Mouse (Mus musculus): ENCODE results near the gene Zfp189. TPM values are rescaled to one million over a fixed set of nuclear protein-coding genes. Genes with fewer than 3 reads are reported as not detected.
"Not testable (repeated sequence)": the region's sequence is repeated elsewhere in the genome, so short reads cannot be mapped to it uniquely, and the experiment has no call there.

Zfp189 gene
- polyA plus RNA-seq (2015; fragmentation: Nextera tagmentation; extraction: Ambion mirVana) = 9.0 and 9.1 TPM in 2 replicates

DNA sequence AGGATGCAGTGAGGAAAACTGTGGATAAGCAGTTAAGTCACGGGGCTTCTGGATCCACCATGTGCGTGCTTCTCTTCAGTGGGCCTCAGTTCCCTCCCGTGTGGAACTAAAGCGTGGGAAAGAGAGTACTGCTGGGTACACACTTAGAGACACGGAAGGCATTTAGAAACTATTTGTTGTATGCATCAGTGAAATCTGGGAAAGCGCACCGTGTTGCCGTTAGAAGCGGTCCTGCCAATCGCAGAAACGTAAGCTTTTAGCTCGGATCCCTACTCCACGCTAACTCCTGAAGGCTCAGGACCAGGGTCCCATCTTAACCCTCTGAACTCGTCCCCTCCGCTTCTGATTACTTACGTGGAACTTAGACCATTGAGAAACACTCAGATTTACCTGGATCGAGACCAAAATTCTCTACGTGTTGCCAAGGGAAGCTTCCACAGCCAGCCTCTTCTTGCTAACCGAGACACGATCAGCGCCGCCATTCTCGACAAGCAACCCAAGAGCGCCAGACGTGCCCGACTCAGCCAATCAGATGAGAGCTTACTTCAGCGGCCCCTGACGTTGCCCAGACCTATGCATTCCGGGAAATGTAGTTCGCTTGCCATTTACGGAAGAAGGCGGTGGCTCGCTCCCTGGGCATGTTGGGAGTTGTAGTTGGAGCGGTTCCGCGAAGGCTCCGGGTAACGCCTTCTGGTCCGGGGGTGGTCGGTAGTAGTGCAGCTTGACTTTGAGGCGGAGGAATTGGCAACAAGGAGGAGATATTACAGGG, at the start of gene Zfp189, which contains the start of gene Mrpl50:
Zfp189 (plus strand) TSS at position 605 of the 769 bp plus-strand sequence.
Mrpl50 (minus strand) TSS at position 522 of the 769 bp plus-strand sequence.
- peak within 1 kb of the TSS; percentile 76 for H3K4me2 ChIP-seq (ENCODE audit: low read length)
- peak; percentile 99 for DNase-seq (ENCODE audit: low spot score)

GRCm38 (mm10) chr4:49473435-49474100, 47.4 kb upstream of the Zfp189 start, which contains the start of gene Acnat1:
Gene Acnat1, minus strand, starts transcription at chr4:49473912.
- Histone ChIP-seq H3K27me3 (ENCODE audit: insufficient read depth, low read length) (no peaks in the 10 kb centered on the region), H3K4me1 (replicated peaks; ENCODE audit: insufficient read depth, low read length) (no peaks in the 10 kb centered on the region), H3K36me3 (ENCODE audit: insufficient read depth, low read length) (no peaks in the 10 kb centered on the region), H3K4me2 (ENCODE audit: low read length) (no peak within 1 kb of the TSS), H3K4me3 (replicated peaks; ENCODE audit: low read depth, low read length) (no peak within 1 kb of the TSS), H3K9me3 (replicated peaks; ENCODE audit: low read length) (no peaks in the 10 kb centered on the region), H3K27ac (no peak within 1 kb of the TSS), H3K9ac (ENCODE audit: low read depth, low read length) (no peak within 1 kb of the TSS)
- DNase-seq (ENCODE audit: low spot score) = no peak
- TF ChIP-seq CTCF (IDR thresholded peaks at IDR 0.05; ENCODE audit: low read depth) = no peak
- ATAC-seq (replicated peaks; ENCODE audit: low FRiP score, low read depth) = no peak
- WGBS = 42% methylated on average over 3 of the region's 3 CpGs

More for the DNA sequence above, at the start of gene Zfp189, which contains the start of gene Mrpl50:
- H3K27ac ChIP-seq = peak within 1 kb of the TSS; percentile 72
- no peak for TF ChIP-seq CTCF (IDR thresholded peaks at IDR 0.05; ENCODE audit: low read depth)
- H3K9me3 ChIP-seq (replicated peaks; ENCODE audit: low read length) = no peaks in the 10 kb centered on the region
- H3K27me3 ChIP-seq (ENCODE audit: insufficient read depth, low read length) = no peaks in the 10 kb centered on the region
- peak; percentile 99 for ATAC-seq (replicated peaks; ENCODE audit: low FRiP score, low read depth)
- H3K4me1 ChIP-seq (replicated peaks; ENCODE audit: insufficient read depth, low read length) = peaks cover 3% of the 10 kb centered on the region; the same call in 1 of the 2 replicates
- H3K4me3 ChIP-seq (replicated peaks; ENCODE audit: low read depth, low read length) = peak within 1 kb of the TSS; percentile 71
- H3K9ac ChIP-seq (ENCODE audit: low read depth, low read length) = peak within 1 kb of the TSS; percentile 71
- H3K36me3 ChIP-seq (ENCODE audit: insufficient read depth, low read length) = 0 out of 2 replicates have a peak, but pooled peaks cover 3% of the 10 kb centered on the region
- under 1% methylated on average over 41 of the region's 41 CpGs for WGBS

- no peaks in the 10 kb centered on the region for H3K27me3 ChIP-seq (ENCODE audit: insufficient read depth, low read length)
- no peak overlapping the region for H3K4me3 ChIP-seq (replicated peaks; ENCODE audit: low read depth, low read length)
- TF ChIP-seq CTCF (IDR thresholded peaks at IDR 0.05; ENCODE audit: low read depth) = no peak
- no peaks in the 10 kb centered on the region for H3K4me1 ChIP-seq (replicated peaks; ENCODE audit: insufficient read depth, low read length)
- no peak for DNase-seq (ENCODE audit: low spot score)
- H3K4me2 ChIP-seq (ENCODE audit: low read length) = no peak overlapping the region
- no peaks in the 10 kb centered on the region for H3K9me3 ChIP-seq (replicated peaks; ENCODE audit: low read length)
- no peak for ATAC-seq (replicated peaks; ENCODE audit: low FRiP score, low read depth)
- no peak overlapping the region for H3K9ac ChIP-seq (ENCODE audit: low read depth, low read length)
- no peaks in the 10 kb centered on the region for H3K36me3 ChIP-seq (ENCODE audit: insufficient read depth, low read length)
- no peak overlapping the region for H3K27ac ChIP-seq
These were observed 46.4 kb upstream of the Zfp189 start for GRCm38 (mm10) chr4:49474583-49474982.

DNA sequence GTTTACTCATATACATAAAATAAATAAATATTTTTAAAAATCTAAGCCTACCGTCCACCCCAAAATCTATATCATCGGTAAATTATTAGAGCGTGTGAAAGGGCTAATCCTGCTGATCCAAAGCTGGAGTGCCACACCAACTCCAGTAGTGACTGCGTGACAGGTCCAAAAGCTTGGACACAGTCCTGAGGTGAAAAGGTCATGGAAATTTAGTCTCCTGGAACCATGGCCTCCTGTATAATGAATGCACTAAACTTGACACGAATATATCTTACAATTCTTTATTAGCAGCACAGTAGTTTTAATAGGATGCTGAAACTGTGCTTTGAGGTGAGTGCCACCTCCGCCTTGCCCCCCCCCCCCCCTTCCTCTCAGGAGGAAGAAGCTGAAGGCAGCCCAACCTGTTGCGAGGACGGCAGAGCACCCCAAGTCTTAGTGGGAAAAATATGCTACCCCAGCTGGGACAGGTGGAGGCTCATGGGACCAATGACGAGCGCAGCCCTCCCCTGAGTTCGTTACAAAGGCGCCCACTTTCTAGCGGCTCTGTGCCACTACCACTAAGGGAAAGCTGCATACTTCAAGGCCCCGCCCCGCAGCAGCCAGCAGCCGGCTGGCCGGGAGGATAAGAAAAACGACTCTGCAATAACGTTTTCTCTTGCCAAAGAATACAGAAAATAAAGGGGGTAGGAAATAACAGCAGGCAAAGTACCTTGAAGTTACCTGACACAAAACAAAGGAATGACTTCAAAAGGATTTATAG, 42.7 kb upstream of the Zfp189 start:
- Histone ChIP-seq H3K4me2 (ENCODE audit: low read length) (peak overlapping the region; percentile 50), H3K9me3 (replicated peaks; ENCODE audit: low read length) (no peaks in the 10 kb centered on the region), H3K9ac (ENCODE audit: low read depth, low read length) (no peak overlapping the region), H3K36me3 (ENCODE audit: insufficient read depth, low read length) (no peaks in the 10 kb centered on the region), H3K4me1 (replicated peaks; ENCODE audit: insufficient read depth, low read length) (no peaks in the 10 kb centered on the region), H3K27me3 (ENCODE audit: insufficient read depth, low read length) (no peaks in the 10 kb centered on the region), H3K27ac (no peak overlapping the region), H3K4me3 (replicated peaks; ENCODE audit: low read depth, low read length) (no peak overlapping the region)
- DNase-seq (ENCODE audit: low spot score) (peak; percentile 31), ATAC-seq (replicated peaks; ENCODE audit: low FRiP score, low read depth) (peak; percentile 66)
- no peak for TF ChIP-seq CTCF (IDR thresholded peaks at IDR 0.05; ENCODE audit: low read depth)
- 20% methylated on average over 19 of the region's 19 CpGs for WGBS

- not testable (repeated sequence) for H3K4me1 ChIP-seq (replicated peaks; ENCODE audit: insufficient read depth, low read length); H3K4me3 ChIP-seq (replicated peaks; ENCODE audit: low read depth, low read length); H3K27me3 ChIP-seq (ENCODE audit: insufficient read depth, low read length); H3K27ac ChIP-seq; H3K9me3 ChIP-seq (replicated peaks; ENCODE audit: low read length); DNase-seq (ENCODE audit: low spot score); H3K9ac ChIP-seq (ENCODE audit: low read depth, low read length); H3K4me2 ChIP-seq (ENCODE audit: low read length); ATAC-seq (replicated peaks; ENCODE audit: low FRiP score, low read depth); H3K36me3 ChIP-seq (ENCODE audit: insufficient read depth, low read length)
- WGBS = 45% methylated on average over 2 of the region's 2 CpGs
These were observed 41.9 kb upstream of the Zfp189 start for GRCm38 (mm10) chr4:49479035-49479434.
